27 mouse cellular contexts compared by ENCODE assay signal in genomic region chr6:99606079-99606478, GRCm38 (mm10).
"Had no signal": no experiment of that assay in that cellular context is flagged by ENCODE, and none has a peak within 500 bp of the region (broad histone marks: within the 10 kb centered on the region; RNA-seq: fewer than 3 reads in every experiment).

No protein-coding gene starts in this region.

- H3K27ac ChIP-seq: heart, adult 2 months; heart, embryonic 13.5 days; heart, embryonic 15.5 days; hindbrain, embryonic 13.5 days; hindbrain, embryonic 15.5 days; hindbrain, postnatal 0 days; kidney, embryonic 15.5 days; kidney, postnatal 0 days; limb, embryonic 13.5 days; limb, embryonic 15.5 days; liver, embryonic 12.5 days; liver, embryonic 14.5 days had no signal

- H3K36me3 ChIP-seq: heart, embryonic 13.5 days; heart, embryonic 15.5 days; hindbrain, embryonic 13.5 days; hindbrain, embryonic 15.5 days; kidney, embryonic 15.5 days; limb, embryonic 13.5 days; limb, embryonic 15.5 days; liver, embryonic 12.5 days had no signal

- H3K9me3 ChIP-seq: heart, embryonic 13.5 days; heart, embryonic 15.5 days; hindbrain, embryonic 13.5 days; hindbrain, embryonic 15.5 days; kidney, embryonic 15.5 days; limb, embryonic 13.5 days; limb, embryonic 15.5 days; liver, embryonic 12.5 days had no signal

- H3K4me2 ChIP-seq: heart, embryonic 11.5 days; heart, embryonic 13.5 days; heart, embryonic 15.5 days; hindbrain, embryonic 13.5 days; hindbrain, embryonic 15.5 days; kidney, embryonic 15.5 days; limb, embryonic 13.5 days; limb, embryonic 15.5 days; liver, embryonic 12.5 days had no signal

- DNase-seq: gastrocnemius, postnatal 10 days; gastrocnemius, postnatal 25 days; heart, adult 11 months; heart, adult 2 months; heart, postnatal 14 days; heart, postnatal 36 days; kidney, adult 11 months; kidney, adult 2 months; kidney, adult 9 months; kidney, postnatal 14 days; kidney, postnatal 36 days; layer of hippocampus, adult 9-11 months; layer of hippocampus, postnatal 36 days; left cerebral cortex, postnatal 4 days had no signal

- ATAC-seq: hindbrain, postnatal 0 days; intestine, embryonic 16.5 days; liver, embryonic 12.5 days had no signal

- H3K27me3 ChIP-seq: heart, embryonic 13.5 days; heart, embryonic 15.5 days; kidney, embryonic 15.5 days; limb, embryonic 13.5 days; limb, embryonic 15.5 days; liver, embryonic 12.5 days had no signal

- H3K4me3 ChIP-seq: heart, adult 2 months; heart, embryonic 13.5 days; heart, embryonic 15.5 days; hindbrain, embryonic 13.5 days; hindbrain, embryonic 15.5 days; kidney, embryonic 15.5 days; limb, embryonic 13.5 days; limb, embryonic 15.5 days; liver, embryonic 12.5 days had no signal

- H3K4me1 ChIP-seq: hindbrain, embryonic 15.5 days; liver, embryonic 12.5 days had no signal

- H3K9ac ChIP-seq: heart, embryonic 13.5 days; heart, embryonic 15.5 days; hindbrain, embryonic 13.5 days; hindbrain, embryonic 15.5 days; kidney, embryonic 15.5 days; limb, embryonic 13.5 days; limb, embryonic 15.5 days; liver, embryonic 12.5 days; liver, embryonic 14.5 days had no signal
